Mouse (Mus musculus): ENCODE results near the gene Etnk1.
"Not testable (repeated sequence)": the region's sequence is repeated elsewhere in the genome, so short reads cannot be mapped to it uniquely, and the experiment has no call there.

The Etnk1 gene

DNA sequence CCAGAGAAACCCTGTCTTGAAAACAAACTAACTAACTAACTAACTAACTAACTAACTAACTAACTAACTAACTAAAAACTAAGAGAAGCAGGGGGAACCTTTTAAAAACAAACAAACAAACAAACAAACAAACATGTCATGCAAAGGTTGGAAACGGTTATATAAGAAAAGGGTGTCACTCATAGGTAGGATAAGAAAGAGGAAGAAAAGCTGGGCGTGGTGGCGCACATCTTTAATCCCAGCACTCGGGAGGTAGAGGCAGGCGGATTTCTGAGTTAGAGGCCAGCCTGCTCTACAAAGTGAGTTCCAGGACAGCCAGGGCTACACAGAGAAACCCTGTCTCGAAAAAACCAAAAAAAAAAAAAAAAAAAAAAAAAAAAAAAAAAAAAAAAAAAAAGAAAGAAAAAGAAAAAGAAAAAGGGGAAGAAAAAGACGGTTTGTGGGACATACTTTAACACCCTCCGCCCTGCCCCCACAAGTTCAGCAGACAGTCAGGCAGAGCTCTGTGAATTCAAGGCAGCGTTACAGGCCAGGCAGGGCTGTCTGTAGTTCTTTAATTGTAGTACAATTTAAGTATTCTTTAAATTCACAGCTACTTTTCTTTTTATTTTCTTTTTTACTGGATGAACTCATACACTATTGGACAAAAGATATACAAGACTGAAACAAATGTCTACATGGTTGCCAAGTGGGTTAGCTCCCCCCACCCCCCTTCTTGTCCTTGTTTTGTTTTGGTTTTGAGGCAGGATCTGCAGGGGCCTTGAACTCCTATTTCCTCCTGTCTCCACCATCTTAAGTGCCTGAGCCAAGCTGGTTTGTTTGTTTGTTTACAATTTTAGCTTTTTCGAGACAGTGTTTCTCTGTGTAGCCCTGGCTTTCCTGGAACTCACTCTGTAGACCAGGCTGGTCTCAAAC, 15.7 kb upstream of the Etnk1 start:
- DNase-seq (ENCODE audit: low spot score) = not testable (repeated sequence)

DNA sequence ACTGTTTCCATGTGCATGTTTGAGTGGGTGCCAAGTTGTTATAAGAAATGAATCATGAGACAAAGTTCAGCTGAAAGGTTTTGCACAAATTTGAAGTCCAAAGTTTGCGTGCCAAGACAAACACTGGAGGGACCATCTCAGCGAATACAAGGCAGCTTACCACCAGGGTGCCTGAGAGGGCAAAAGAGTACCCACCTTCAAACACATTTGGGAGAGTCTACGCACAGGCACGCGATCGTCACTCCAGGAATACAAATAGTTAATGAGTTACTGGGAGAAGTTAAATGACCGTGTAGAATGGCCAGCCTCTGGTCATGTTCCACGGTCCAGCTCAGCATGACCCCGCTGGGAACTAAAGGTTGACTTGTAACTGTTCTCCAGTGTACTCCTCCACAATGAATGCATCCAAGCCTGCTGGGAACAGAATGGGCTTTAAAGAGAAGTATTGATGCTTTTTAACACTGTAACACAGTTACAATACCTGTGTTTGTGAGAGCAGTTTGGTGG, 14.6 kb upstream of the Etnk1 start:
- DNase-seq (ENCODE audit: low spot score) = no peak

DNA sequence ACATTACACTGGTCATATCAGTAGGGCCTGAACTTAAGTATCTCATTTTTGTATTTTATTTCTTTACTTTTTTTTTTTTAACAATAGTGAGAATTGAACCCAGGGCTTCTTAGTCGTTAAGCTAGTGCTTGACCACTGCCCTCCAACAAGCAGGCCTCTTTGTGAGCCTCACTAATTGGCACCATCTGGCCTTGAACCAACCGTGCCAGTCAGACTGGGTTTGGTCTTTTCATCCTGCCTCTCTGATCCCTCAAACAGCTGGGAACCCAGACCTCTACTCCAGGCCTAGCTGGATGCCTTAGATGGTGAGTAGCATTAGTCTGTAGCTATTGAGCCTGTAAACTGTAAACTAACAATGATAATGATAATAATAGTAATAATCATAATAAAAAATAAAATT, 13.9 kb upstream of the Etnk1 start:
- no peak for DNase-seq (ENCODE audit: low spot score)

DNA sequence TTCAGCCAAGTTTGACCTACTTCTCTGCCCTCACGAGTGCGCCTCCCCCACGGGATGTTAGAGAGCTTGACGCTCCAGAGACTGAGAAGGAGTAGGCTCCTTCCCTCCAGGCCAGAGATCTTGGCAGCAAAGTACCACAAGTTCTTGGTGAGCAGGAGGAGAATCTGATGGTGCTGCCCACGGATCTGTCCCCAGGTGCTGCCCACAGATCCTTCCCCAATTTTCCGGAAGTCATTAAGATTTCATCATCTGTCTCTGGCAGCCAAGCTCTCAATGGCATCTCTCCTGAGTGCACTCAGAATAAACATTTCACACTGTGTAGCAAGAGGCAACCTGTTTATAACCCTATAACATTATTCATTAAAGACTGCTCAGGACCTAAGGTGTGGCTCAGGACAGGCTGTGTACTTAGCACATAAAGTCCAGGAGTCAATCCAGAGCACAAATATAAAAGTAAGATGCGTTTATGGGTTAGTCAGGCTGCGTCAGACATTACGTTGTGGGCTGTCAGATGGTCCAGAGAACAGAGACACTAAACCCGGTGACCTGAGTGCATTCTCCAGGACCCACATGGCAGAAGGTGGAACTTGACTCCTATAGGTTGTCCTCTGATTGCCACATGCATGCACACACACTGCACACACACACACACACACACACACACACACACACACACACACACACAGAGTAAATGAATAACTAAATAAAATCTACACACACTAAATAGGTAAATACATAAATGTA, 13.1 kb upstream of the Etnk1 start:
- DNase-seq (ENCODE audit: low spot score) = no peak

DNA sequence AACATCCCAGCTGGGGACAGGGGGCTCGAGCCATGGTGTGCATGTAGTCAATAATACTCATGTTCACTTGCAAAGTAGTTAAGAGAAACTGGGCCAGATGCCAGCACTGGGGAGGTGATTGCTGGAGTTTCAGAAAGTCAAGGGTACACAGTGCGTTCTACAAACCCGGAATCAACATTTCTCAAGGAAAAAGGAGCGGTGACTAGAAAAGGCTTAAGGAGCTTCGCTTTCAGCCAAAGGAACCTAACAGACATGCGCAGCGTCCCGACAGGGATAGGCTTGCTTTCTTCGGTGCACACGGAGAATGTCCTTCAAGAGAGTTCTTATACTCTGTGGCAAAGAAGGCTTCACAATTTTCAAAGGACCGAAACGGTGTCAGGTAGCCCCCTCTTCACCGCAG, 12.1 kb upstream of the Etnk1 start:
- no peak for DNase-seq (ENCODE audit: low spot score)

DNA sequence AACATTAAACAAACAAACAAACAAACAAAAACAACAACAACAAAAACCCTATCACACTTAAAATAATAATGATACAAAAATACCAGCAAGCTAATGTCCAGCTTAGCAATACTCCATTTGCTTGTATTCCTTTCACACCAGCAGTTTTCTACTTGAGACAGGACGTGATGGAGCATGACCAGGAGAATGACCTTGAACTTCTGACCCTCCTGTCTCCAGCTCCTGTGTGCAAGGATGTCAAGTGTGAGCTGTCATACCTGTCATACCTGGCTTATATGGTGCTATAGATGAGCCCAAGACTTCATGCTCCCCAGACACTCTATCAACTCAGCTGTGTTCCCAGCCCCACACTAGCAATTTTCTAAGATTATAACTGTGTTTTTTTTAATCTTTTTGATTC, 11.0 kb upstream of the Etnk1 start:
- DNase-seq (ENCODE audit: low spot score) = no peak

DNA sequence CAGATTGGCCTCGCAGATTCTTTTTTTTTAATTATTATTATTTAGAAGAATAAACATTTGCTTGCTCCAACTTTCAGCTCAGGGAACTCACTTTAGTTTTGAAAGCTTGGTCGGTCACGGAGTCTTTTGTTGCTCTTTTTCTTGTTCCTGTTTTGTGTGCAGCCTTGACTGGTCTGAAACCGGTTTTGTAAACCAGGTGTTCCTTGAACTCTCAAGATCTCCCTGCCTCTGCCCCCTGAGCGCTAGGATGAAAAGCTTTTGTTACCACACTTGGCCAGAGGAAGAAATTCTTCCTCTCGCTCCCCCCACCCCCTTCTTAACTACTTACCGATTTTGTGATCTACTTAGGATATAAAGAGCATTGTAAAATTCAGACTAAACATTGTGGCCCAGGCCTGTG, 10.3 kb upstream of the Etnk1 start:
- no peak for DNase-seq (ENCODE audit: low spot score)

DNA sequence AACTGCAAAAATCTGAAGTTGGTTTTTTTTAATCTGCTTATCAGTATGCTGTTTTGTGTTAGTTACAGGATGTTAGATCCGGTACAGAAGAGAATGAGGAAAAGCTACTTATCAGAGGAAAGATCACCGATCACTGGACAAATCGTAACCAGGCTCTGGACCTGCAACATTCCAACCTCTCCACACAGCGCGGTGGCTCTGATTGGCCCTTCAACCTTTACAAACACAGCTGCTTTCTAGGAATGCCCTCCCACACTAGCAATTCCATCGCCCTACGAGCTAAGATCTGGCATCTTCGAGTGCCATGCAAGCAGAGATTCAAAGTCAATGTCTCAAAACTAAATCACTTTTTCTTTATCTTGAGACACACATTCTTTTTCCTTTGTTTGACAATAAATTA, 9.6 kb upstream of the Etnk1 start:
- no peak for DNase-seq (ENCODE audit: low spot score)

DNA sequence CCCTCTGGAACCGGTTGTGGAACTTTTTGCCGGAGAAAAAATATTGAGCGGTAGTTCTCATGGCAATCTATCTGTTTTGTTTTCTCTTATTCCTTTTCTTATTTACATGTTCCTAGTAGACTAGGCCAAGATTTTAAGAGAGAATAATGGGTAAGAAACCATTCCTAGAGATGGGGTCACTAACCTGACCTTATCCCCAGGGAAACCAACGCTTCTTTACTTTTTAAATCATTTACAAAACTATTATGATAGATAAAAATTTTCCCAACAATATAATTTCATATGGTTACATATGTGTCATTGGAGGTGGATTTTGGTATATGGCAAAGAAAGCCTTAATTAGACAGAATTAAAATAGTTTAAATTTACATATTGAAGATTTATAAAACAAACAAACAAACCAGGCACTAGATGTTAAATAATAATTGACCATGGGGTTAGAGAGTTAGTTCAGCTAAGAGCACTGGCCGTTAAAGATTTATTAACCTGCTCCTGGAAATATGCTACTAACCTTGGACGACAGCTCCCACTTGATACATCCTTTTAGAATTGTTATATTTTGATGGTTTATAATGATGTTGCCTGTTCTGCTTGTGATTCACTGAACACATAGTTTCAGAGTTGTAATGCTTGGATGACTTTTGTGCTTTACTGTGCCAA, 6.3 kb upstream of the Etnk1 start:
- DNase-seq (ENCODE audit: low spot score) = no peak

DNA sequence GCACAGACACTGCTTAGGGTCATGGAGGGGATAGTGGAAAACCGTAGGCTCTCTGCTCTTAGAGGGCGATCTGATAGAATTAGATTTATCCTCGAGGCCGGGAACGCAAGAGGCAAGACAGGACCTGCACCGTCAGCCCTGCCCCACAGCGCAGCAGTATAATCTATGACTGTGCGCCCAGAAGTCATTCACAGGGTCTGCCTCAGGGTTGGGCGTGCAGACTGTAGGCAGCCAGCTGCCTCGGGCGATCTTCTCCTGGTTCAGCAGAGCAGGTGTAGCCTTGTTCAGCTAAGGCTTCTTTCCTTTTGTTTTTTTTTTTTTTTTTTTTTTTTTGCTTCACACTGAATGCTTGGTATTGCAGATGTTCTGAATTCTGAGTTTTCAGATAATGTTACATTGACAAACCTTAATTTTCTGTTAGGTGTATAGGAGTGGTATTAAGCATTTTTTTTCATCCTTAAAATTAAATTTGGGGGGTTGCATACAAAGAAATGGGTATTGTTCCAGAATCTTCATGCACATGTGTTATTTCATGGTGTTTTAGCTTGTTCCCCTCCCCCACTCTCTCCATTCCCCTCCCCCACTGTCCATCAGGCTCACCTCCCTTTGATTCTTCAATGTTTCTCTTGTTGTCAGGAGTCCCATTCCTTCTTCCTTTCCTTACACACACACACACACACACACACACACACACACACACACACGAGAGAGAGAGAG, 4.7 kb upstream of the Etnk1 start:
- no peak for DNase-seq (ENCODE audit: low spot score)

DNA sequence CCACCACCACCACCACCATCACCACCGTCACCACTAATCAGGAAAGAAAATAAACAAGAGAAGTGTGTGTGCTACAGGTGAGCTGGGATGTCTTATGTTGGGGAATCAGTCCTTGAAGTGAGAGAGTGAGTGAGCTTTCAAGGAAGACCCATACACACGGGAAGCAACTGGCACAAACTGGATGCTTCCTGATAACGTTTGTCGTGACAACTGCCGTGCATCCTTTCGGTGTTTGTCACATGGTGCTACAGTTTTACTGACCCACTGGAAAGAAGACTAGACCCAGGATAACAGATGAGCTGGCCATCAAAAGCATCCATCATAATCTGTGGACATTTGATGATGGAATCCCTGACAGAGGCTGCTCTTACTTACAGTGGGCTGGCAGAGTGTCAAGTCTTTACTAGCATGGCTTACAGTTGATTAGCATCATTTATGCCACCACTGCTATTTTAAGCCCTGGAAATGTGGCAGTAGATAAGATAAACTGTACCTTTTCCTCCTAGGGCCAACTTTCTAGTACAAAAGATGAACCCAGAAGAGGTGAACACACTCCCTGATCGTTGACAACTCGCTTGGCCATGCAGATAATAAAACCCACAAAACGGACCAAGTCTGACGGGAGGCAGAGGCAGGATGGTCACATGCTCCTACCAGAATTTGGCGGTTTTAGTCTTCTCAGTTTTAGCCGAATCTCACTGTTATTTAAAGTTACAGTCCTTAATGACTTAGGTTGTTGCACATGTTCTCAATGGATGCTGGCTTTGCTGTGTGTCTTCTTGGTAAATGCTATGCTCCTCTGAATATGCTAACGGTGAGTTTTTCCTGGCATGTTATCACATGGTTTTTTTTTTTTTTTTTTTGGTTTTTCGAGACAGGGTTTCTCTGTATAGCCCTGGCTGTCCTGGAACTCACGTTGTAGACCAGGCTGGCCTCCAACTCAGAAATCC, 2.8 kb upstream of the Etnk1 start:
- DNase-seq (ENCODE audit: low spot score) = no peak

DNA sequence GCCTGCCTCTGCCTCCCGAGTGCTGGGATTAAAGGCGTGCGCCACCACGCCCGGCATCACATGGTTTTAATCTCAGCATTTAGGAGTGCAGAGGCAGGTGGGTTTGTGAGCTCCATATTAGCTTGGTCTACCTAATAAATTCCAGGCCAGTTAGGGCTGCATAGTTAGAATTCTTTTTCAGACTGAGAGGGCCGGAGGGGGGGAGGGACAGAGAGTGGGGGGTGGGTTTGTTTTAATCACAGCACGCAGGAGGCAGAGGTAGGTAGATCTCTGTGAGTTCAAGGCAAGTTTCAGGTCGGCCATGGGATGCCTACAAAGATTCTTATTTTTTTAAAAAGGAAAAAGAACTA, 2.1 kb upstream of the Etnk1 start:
- no peak for DNase-seq (ENCODE audit: low spot score)

DNA sequence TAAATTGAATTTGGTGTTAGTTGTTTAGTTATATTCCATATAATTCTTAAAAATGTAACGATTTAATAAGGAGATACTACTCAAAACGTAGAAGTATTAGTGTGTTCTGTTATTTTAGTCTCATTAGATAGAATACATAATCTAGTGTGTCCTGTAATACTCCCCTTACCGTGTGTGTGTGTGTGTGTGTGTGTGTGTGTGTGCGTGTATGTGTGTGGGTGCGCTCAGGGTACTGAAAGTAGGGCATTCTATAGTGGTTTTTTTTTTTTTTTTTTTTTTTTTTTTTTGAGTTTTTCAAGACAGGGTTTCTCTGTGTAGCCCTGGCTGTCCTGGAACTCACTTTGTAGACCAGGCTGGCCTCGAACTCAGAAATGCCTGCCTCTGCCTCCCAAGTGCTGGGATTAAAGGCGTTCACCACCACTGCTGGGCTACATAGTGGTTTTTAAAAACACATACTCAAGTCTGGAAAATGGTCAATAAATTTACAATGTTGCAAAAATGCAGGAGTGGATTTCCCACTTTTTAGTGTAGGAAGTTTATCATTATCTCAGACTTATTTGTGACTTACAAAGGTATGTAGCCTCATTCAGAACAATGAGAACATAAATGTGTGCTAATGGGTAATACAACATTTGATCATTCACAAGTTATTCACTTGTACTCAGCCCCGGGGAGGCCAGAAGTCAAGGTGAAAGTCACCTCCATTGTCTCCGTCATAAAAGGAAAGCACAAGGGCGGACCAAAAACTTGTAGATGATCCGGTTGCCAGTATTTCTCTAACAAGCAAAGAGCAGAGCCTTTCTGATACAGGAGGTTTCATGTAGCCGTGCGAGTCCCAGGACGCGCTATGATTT, 1.4 kb upstream of the Etnk1 start:
- no peak for DNase-seq (ENCODE audit: low spot score)

DNA sequence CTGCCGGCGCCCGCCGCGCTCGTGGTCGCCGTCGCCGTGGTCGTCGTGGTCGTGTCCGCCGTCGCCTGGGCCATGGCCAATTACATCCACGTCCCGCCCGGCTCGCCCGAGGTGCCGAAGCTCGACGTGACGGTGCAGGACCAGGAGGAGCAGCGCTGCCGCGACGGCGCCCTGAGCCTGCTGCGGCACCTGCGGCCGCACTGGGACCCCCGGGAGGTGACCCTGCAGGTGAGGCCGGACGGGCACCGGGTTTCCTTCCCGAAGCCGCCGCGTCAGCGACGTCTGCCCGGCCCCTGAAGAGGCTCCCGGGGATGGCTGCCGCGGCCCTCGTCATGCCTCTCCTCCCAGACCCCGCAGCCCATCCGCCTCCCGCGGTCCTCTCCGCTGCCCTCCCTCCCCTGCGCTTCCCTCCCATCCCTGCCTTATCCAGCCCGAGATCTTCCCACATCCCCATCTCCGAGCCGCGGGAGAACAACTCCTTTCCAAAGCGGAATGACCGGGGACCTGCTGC, 443 bp downstream of the Etnk1 start:
- DNase-seq (ENCODE audit: low spot score) = no peak

DNA sequence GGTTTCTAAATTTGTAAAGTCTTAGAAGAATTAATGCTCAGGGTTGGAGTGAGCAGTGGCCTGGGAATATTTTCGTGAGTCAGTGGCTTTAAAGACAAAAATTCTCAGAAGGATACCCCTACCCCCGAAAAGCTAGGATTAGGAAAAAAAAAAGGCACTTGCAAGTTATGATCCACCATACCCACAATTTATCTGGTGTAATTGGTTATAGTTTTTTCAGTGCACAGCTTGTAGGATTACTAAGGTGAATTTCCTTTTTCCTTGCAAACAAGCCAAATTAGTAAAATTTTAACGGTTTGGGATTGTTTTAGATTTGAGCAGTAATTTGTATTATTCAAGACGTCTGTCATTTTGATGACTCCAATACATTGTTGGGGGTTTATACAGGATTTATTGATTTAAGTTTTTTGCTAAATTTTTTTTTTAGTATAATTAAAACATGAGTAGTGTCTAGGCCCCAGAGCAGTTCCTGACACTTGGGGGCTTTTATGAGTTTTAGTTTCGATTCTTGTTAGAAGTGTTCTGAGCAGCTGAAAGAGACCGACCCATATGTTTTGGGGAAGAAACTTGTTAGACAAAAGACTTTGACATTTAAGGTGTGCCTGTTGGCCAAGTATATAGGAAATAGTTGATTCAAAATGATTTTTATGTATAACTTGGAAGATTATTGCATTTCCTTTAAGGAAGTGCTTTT, 1.1 kb downstream of the Etnk1 start:
- no peak for DNase-seq (ENCODE audit: low spot score)

DNA sequence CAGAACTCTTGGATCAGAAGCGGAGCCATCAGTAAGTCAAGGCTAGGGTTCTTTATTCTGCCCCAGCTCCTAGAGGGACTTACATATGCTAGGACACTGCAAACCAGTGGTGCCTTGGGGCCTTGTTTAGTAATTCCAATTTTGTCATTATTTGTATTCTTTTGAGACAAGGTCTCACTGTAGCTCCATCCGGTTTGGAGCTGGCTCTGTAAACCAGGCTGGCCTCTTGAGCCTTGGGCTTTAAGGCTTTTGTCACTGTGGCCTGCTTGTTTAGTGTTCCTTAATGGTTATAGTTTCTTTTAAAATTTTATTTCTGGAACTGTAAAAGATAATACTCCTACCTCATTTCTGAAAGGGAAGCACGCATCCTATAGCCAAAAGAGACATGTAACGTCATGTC, 2.4 kb downstream of the Etnk1 start:
- no peak for DNase-seq (ENCODE audit: low spot score)

DNA sequence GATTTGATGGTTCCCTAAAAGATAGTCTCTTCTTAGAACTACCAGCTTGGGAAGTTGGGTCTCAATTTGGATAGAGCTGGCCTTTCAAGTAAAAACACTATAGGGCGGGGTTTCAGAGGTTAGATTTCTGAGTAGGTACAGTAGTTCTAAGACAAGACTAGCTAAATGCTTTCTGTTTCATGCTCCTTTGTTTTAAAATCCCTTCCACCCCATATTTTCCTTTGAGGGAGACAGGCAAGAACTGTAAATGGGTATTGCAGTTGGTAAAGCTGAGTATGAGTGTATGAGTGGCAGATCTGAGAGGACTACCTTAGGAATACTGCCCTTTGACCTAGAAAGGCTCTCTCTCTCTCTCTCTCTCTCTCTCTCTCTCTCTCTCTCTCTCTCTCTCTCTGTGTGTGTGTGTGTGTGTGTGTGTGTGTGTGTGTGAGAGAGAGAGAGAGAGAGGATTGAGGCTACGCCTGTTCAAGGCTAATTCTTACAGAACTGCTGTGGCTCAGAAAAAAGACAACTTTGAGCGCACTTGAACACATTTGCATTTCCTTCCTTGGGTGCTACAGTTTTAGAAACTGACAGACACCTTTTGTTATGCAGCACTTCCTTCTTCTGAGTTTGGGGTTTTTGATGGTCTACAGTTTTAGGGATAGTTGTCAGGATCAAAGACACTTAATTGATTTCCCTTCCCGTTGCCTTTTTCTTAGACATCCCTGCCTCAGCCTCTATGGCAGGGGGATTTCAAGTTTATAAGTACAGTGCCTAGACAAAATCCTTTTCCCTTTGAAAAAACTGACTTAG, 3.3 kb downstream of the Etnk1 start:
- no peak for DNase-seq (ENCODE audit: low spot score)

DNA sequence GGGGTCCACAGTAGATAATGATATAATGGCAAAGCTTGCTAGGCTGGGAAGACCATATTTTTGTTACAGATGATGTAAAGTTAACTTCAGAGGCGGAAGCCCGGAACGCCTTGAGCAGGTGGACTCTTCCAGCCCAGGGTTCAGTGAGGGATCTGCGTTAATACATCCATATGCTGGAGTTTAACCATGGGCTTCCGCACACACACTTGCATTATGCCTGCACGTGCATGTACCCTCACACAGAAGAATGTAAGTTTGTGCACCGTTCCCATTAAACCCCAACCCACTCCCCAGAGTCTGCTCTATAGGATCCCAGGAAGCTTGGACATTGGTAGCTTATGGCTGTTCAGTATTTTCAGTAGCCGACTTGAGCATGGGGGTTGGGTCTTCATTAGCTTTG, 4.0 kb downstream of the Etnk1 start:
- DNase-seq (ENCODE audit: low spot score) = no peak
